8 mouse cellular contexts compared by ENCODE assay signal in genomic region chr5:36324140-36324572, GRCm38 (mm10).
DNase-seq lines count a peak whose midpoint lies in the region; ATAC-seq and TF ChIP-seq lines count a peak whose summit lies in the region.

No protein-coding gene starts in this region.

- no peak for ATAC-seq in cerebellum, adult (ENCODE audit: insufficient number of reproducible peaks, low FRiP score, low TSS enrichment)
- peak; percentile 74 for ATAC-seq in hindbrain, embryonic 15.5 days (ENCODE audit: low FRiP score, low read depth)
- 0 out of 2 replicates have a peak, but pooled peaks have one; percentile 28 for ATAC-seq in limb, embryonic 14.5 days (ENCODE audit: low FRiP score, low read depth)
- no peak for ATAC-seq in erythroid progenitor cell, adult 5-6 weeks (replicated peaks; ENCODE audit: low FRiP score, poor library complexity, severe bottlenecking)

- no peak overlapping the region for H3K9ac ChIP-seq in hindbrain, embryonic 15.5 days
- no peak overlapping the region for H3K9ac ChIP-seq in limb, embryonic 14.5 days (ENCODE audit: low read depth, low read length, severe bottlenecking)

- H3K27ac ChIP-seq in hindbrain, embryonic 15.5 days (replicated peaks) = peak overlapping the region; percentile 65
- 0 out of 2 replicates have a peak overlapping the region, but pooled peaks have one; percentile 33 for H3K27ac ChIP-seq in limb, embryonic 14.5 days (replicated peaks; ENCODE audit: low read depth, low read length)

- no peak for TF ChIP-seq POLR2A in limb, embryonic 14.5 days (IDR thresholded peaks at IDR 0.05; ENCODE audit: borderline replicate concordance, extremely low read depth, insufficient read depth, insufficient read length)

- H3K27me3 ChIP-seq in hindbrain, embryonic 15.5 days = no peaks in the 10 kb centered on the region
- H3K27me3 ChIP-seq in limb, embryonic 14.5 days (ENCODE audit: control insufficient read depth, insufficient read depth, low read length) = no peaks in the 10 kb centered on the region

- DNase-seq in cerebellum, adult 11 months = peak; percentile 18
- DNase-seq in thymus, postnatal 4 days = peak; percentile 22
- no peak for DNase-seq in thymus, postnatal 0 days (ENCODE audit: low spot score)
- DNase-seq in limb, embryonic 14.5 days (ENCODE audit: low spot score) = peak; percentile 59
- DNase-seq in right cerebral cortex, adult 2 months (ENCODE audit: low spot score in 2 of 2) = peak; percentile 40 to 76

- H3K4me3 ChIP-seq in hindbrain, embryonic 15.5 days = no peak overlapping the region
- H3K4me3 ChIP-seq in limb, embryonic 14.5 days (replicated peaks; ENCODE audit: low read length) = no peak overlapping the region

- no peak overlapping the region for H3K4me2 ChIP-seq in hindbrain, embryonic 15.5 days
- H3K4me2 ChIP-seq in limb, embryonic 14.5 days (replicated peaks; ENCODE audit: low read depth, low read length, severe bottlenecking) = 0 out of 2 replicates have a peak overlapping the region, but pooled peaks have one; percentile 5

- no peaks in the 10 kb centered on the region for H3K9me3 ChIP-seq in hindbrain, embryonic 15.5 days
- no peaks in the 10 kb centered on the region for H3K9me3 ChIP-seq in limb, embryonic 14.5 days (ENCODE audit: control insufficient read depth, low read length)

- peaks cover 22% of the 10 kb centered on the region for H3K4me1 ChIP-seq in hindbrain, embryonic 15.5 days (replicated peaks)
- H3K4me1 ChIP-seq in limb, embryonic 14.5 days (ENCODE audit: control insufficient read depth, insufficient read depth, low read length) = peaks cover 28% of the 10 kb centered on the region

- 28% methylated on average over 9 of the region's 9 CpGs for WGBS in hindbrain, embryonic 15.5 days
- 25% methylated on average over 9 of the region's 9 CpGs for WGBS in limb, embryonic 14.5 days

- no peaks in the 10 kb centered on the region for H3K36me3 ChIP-seq in hindbrain, embryonic 15.5 days
- no peaks in the 10 kb centered on the region for H3K36me3 ChIP-seq in limb, embryonic 14.5 days (ENCODE audit: control insufficient read depth, insufficient read depth, low read length)

Comparison
In these comparisons a context has a peak if more than half of its experiments do, and no peak if none do; other contexts are left out.
1. ATAC-seq: peak in hindbrain, embryonic 15.5 days (single experiment) and limb, embryonic 14.5 days (single experiment); none in cerebellum, adult (single experiment) and erythroid progenitor cell, adult 5-6 weeks (single experiment).